Mouse (Mus musculus): ENCODE data around the gene Rps6ka5. TPM values are rescaled to one million over a fixed set of nuclear protein-coding genes. Genes with fewer than 3 reads are reported as not detected.

The Rps6ka5 gene
- polyA plus RNA-seq, 1 experiment: 2.0 TPM

DNA sequence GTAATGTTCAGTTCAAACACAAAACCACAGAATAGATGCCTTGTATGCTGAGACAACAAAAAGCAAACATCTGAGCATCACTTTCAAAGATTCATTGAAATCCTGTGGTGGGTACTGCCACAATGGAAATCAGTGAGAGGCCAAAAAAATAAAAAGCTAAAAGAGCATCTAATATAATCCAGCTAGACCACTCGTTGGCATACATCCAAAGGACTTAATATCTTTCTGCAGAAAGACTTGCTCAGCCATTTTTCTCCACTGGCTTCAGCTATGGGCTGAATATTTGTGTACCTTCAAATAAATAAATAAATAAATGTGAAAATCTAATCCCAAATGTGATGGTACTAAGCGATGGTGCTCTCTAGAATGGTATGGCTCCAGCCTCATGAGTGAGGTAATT lies 39.8 kb downstream of the Rps6ka5 start:
- TF ChIP-seq CTCF (IDR thresholded peaks at IDR 0.05; ENCODE audit: insufficient read depth, low read length): no peak
- no peak for TF ChIP-seq POLR2A (IDR thresholded peaks at IDR 0.05; ENCODE audit: borderline replicate concordance, extremely low read depth, low read depth, low read length)
- WGBS: 89% methylated on average over 2 of the region's 2 CpGs
- Histone ChIP-seq H3K4me3 (replicated peaks; ENCODE audit: extremely low read depth, low read depth, low read length) (no peak overlapping the region), H3K4me1 (ENCODE audit: control insufficient read depth, insufficient read depth, low read length) (no peaks in the 10 kb centered on the region)
- DNase-seq: no peak

DNA sequence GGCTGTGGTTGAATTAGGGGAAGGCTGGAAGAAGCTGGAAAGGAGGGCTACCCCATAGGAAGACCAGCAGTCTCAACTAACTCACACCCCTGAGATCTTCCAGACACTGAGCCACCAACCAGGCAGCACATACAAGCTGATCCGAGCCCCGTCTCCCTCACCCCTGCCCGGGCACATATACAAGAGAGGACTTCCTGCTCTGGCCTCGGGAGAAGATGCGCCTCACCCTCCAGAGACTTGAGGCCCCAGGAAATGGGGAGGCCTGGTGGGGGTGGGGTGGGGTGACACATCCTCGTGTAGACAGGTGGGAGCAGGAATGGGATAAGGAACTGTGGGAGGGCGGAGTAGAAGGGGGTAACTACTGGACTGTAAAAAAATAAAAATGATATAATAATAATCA lies 45.0 kb downstream of the Rps6ka5 start:
- Histone ChIP-seq H3K4me1 (ENCODE audit: control insufficient read depth, insufficient read depth, low read length) (no peaks in the 10 kb centered on the region; the same call in 1 of the 2 replicates), H3K4me3 (replicated peaks; ENCODE audit: extremely low read depth, low read depth, low read length) (no peak overlapping the region)
- no peak for DNase-seq
- 64% methylated on average over 7 of the region's 7 CpGs for WGBS
- TF ChIP-seq POLR2A (IDR thresholded peaks at IDR 0.05; ENCODE audit: borderline replicate concordance, extremely low read depth, low read depth, low read length): no peak
- TF ChIP-seq CTCF (IDR thresholded peaks at IDR 0.05; ENCODE audit: insufficient read depth, low read length): no peak

- TF ChIP-seq CTCF (IDR thresholded peaks at IDR 0.05; ENCODE audit: insufficient read depth, low read length): no peak
- no peak for TF ChIP-seq POLR2A (IDR thresholded peaks at IDR 0.05; ENCODE audit: borderline replicate concordance, extremely low read depth, low read depth, low read length)
- 56% methylated on average over 1 of the region's 1 CpGs for WGBS
- Histone ChIP-seq H3K4me3 (replicated peaks; ENCODE audit: extremely low read depth, low read depth, low read length) (no peak overlapping the region), H3K4me1 (ENCODE audit: control insufficient read depth, insufficient read depth, low read length) (no peaks in the 10 kb centered on the region; the same call in 1 of the 2 replicates)
- DNase-seq: no peak
These were observed 45.5 kb downstream of the Rps6ka5 start for GRCm38 (mm10) chr12:100681241-100681640.

DNA sequence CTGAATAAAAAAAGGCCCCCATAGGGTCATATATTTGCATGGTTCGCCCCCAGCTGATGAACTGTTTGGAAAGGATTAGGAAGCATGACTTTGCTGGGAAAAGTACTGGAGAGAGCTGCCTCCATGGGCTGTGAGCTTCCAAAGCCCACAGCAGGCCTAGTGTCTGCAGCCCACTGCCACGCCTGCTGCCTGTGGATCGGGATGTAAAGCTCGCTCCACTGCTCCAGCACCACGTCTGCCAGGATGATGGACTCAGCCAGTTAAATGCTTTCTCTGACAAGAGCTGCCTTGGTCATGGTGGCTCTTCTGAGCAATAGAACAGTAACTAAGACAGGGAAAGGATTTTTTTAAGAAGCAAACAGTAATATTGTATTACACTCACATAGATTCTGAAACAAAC lies 46.1 kb downstream of the Rps6ka5 start:
- no peak for DNase-seq
- 91% methylated on average over 5 of the region's 5 CpGs for WGBS

DNA sequence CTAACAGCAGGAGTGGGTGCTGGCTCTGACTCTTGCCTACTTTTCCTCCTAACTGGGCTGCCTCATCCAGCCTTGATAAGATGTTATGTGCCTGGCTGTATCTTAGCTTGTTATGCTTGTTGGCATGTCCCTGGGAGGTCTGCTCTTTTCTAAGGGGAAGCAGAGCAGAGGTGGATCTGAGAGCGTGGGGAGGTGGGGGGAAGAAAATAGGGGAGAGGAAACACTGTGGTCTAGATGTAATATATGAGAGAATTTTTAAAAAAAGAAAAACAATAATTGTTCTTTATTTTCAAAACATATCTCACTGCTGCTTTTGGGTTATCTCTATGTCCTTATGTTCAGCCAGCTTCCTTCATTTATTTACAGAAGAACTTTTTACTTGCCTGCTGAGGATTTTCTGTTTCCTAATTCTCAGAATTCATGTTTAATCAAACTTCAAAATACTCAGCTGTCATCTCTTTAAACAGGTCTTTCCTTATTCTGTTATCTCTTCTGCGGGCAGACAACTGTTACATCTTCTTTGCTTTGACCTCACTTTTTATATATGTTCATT lies 56.1 kb downstream of the Rps6ka5 start:
- WGBS: 72% methylated on average over 2 of the region's 2 CpGs
- H3K4me3 ChIP-seq (replicated peaks; ENCODE audit: extremely low read depth, low read depth, low read length): no peak overlapping the region
- TF ChIP-seq POLR2A (IDR thresholded peaks at IDR 0.05; ENCODE audit: borderline replicate concordance, extremely low read depth, low read depth, low read length): no peak
- TF ChIP-seq CTCF (IDR thresholded peaks at IDR 0.05; ENCODE audit: insufficient read depth, low read length): no peak

More for the DNA sequence above, 46.1 kb downstream of the Rps6ka5 start:
- H3K4me3 ChIP-seq (replicated peaks; ENCODE audit: extremely low read depth, low read depth, low read length): no peak overlapping the region
- no peaks in the 10 kb centered on the region; the same call in 1 of the 2 replicates for H3K4me1 ChIP-seq (ENCODE audit: control insufficient read depth, insufficient read depth, low read length)
- TF ChIP-seq CTCF (IDR thresholded peaks at IDR 0.05; ENCODE audit: insufficient read depth, low read length) (no peak), POLR2A (IDR thresholded peaks at IDR 0.05; ENCODE audit: borderline replicate concordance, extremely low read depth, low read depth, low read length) (no peak)

GRCm38 (mm10) chr12:100665294-100665693 lies 61.5 kb downstream of the Rps6ka5 start:
- Histone ChIP-seq H3K4me3 (replicated peaks; ENCODE audit: extremely low read depth, low read depth, low read length) (no peak overlapping the region), H3K4me1 (ENCODE audit: control insufficient read depth, insufficient read depth, low read length) (no peaks in the 10 kb centered on the region)
- 78% methylated on average over 4 of the region's 4 CpGs for WGBS
- no peak for DNase-seq
- TF ChIP-seq CTCF (IDR thresholded peaks at IDR 0.05; ENCODE audit: insufficient read depth, low read length) (no peak), POLR2A (IDR thresholded peaks at IDR 0.05; ENCODE audit: borderline replicate concordance, extremely low read depth, low read depth, low read length) (no peak)

More for the DNA sequence above, 56.1 kb downstream of the Rps6ka5 start:
- H3K4me1 ChIP-seq (ENCODE audit: control insufficient read depth, insufficient read depth, low read length): no peaks in the 10 kb centered on the region
- no peak for DNase-seq

DNA sequence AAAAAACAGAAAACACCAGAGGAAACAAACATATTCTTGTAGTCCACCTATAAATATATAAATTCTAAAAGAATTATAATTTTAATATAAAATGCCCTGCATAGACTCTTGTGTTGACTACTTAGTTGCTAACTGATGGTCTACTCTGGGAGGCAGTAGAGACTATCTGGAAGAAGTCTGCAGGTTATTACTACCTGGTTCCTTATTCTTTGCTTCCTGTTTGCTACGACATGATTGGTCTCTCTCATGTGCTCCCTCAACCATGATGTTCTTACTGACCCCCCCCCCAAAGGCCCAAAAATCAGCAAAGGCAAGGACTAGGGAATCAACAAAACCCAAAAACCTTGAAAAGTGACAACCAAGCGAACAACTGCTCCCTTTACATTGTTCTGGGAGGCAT lies 66.7 kb downstream of the Rps6ka5 start:
- 93% methylated on average over 2 of the region's 2 CpGs for WGBS
- no peak for DNase-seq
- Histone ChIP-seq H3K4me1 (ENCODE audit: control insufficient read depth, insufficient read depth, low read length) (no peaks in the 10 kb centered on the region), H3K4me3 (replicated peaks; ENCODE audit: extremely low read depth, low read depth, low read length) (no peak overlapping the region)
- no peak for TF ChIP-seq POLR2A (IDR thresholded peaks at IDR 0.05; ENCODE audit: borderline replicate concordance, extremely low read depth, low read depth, low read length)
- no peak for TF ChIP-seq CTCF (IDR thresholded peaks at IDR 0.05; ENCODE audit: insufficient read depth, low read length)

DNA sequence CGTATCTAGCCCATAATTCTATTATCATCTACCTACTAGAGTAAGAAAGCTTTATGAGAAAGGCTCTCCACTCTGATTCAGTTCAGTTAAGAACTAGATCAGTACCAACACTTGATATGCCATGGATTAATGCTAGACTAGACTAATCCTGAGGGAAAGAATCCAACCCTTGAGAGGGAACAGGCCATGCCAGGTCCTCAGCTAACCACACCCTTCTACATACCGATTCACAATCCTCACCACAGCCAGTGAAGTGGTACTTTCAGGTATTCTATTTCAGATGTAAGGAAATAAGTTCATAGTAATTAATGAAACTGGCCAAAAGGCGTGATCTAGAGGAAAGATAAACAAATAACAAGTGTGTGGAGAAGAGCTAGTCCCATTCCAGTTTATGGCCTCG lies 70.8 kb downstream of the Rps6ka5 start:
- Histone ChIP-seq H3K4me1 (ENCODE audit: control insufficient read depth, insufficient read depth, low read length) (no peaks in the 10 kb centered on the region), H3K4me3 (replicated peaks; ENCODE audit: extremely low read depth, low read depth, low read length) (no peak overlapping the region)
- WGBS: 58% methylated on average over 4 of the region's 4 CpGs
- TF ChIP-seq CTCF (IDR thresholded peaks at IDR 0.05; ENCODE audit: insufficient read depth, low read length): no peak
- TF ChIP-seq POLR2A (IDR thresholded peaks at IDR 0.05; ENCODE audit: borderline replicate concordance, extremely low read depth, low read depth, low read length): no peak
- DNase-seq: no peak

- no peaks in the 10 kb centered on the region for H3K4me1 ChIP-seq (ENCODE audit: control insufficient read depth, insufficient read depth, low read length)
- no peak for DNase-seq
- H3K4me3 ChIP-seq (replicated peaks; ENCODE audit: extremely low read depth, low read depth, low read length): no peak overlapping the region
- 83% methylated on average over 1 of the region's 1 CpGs for WGBS
- no peak for TF ChIP-seq POLR2A (IDR thresholded peaks at IDR 0.05; ENCODE audit: borderline replicate concordance, extremely low read depth, low read depth, low read length)
- no peak for TF ChIP-seq CTCF (IDR thresholded peaks at IDR 0.05; ENCODE audit: insufficient read depth, low read length)
These were observed 84.8 kb downstream of the Rps6ka5 start for GRCm38 (mm10) chr12:100641936-100642335.

GRCm38 (mm10) chr12:100640726-100641125 lies 86.1 kb downstream of the Rps6ka5 start:
- WGBS: 77% methylated on average over 3 of the region's 3 CpGs
- H3K4me3 ChIP-seq (replicated peaks; ENCODE audit: extremely low read depth, low read depth, low read length): no peak overlapping the region
- TF ChIP-seq CTCF (IDR thresholded peaks at IDR 0.05; ENCODE audit: insufficient read depth, low read length) (no peak), POLR2A (IDR thresholded peaks at IDR 0.05; ENCODE audit: borderline replicate concordance, extremely low read depth, low read depth, low read length) (no peak)

More at GRCm38 (mm10) chr12:100640726-100641125, 86.1 kb downstream of the Rps6ka5 start:
- DNase-seq: no peak
- H3K4me1 ChIP-seq (ENCODE audit: control insufficient read depth, insufficient read depth, low read length): no peaks in the 10 kb centered on the region
